Mouse (Mus musculus): ENCODE measurements around the gene Hist1h2ab. TPM values are rescaled to one million over a fixed set of nuclear protein-coding genes. Genes with fewer than 3 reads are reported as not detected.
A peak's percentile ranks its signal among the peaks of the same experiment; 100 is the strongest.
"Not testable (repeated sequence)": the region's sequence is repeated elsewhere in the genome, so short reads cannot be mapped to it uniquely, and the experiment has no call there.

Gene Hist1h2ab
- polyA plus RNA-seq, 1 experiment from 2014 or later = 18.1 TPM

DNA sequence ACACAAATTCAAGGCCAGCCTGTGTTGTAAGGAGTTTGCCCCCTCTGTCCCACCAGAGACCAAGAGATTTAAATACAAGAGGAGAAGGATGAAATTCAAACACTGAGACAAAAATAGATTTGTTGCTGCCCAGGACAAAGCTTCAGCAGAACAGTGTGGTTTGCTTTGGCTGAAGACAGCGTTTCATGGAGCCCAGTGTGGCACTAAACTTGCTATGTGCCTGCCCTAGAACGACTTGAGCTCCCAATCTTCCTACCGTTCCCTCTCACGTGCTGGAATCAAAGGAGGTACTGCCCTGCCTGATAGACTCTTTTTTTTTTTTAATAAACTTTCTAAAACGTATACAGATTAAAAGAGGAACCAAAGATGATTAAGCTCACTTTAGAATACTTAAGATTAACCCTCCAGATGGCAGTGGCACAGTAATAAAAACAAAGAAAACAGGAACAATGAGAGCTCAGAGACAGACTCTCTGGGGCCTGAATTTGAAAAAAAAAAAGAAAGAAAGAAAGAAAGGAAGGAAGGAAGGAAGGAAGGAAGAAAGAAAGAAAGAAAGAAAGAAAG lies 18.0 kb downstream of the Hist1h2ab start:
- Histone ChIP-seq H3K36me3 (ENCODE audit: control insufficient read depth, insufficient read depth, low read length) (no peaks in the 10 kb centered on the region), H3K27ac (ENCODE audit: low read depth, low read length) (no peak overlapping the region), H3K27me3 (ENCODE audit: control insufficient read depth, insufficient read depth, low read length) (no peaks in the 10 kb centered on the region), H3K9me3 (replicated peaks; ENCODE audit: control insufficient read depth, low read length) (no peaks in the 10 kb centered on the region), H3K4me1 (ENCODE audit: control insufficient read depth, insufficient read depth, low read length) (peaks cover 5% of the 10 kb centered on the region), H3K9ac (ENCODE audit: low read depth, low read length) (no peak overlapping the region), H3K4me3 (ENCODE audit: low read depth, low read length) (no peak overlapping the region), H3K4me2 (no peak overlapping the region)
- WGBS (ENCODE audit: insufficient replicate concordance) = 53% methylated on average over 5 of the region's 5 CpGs
- no peak for ATAC-seq (replicated peaks; ENCODE audit: insufficient number of reproducible peaks, low FRiP score, low TSS enrichment)

DNA sequence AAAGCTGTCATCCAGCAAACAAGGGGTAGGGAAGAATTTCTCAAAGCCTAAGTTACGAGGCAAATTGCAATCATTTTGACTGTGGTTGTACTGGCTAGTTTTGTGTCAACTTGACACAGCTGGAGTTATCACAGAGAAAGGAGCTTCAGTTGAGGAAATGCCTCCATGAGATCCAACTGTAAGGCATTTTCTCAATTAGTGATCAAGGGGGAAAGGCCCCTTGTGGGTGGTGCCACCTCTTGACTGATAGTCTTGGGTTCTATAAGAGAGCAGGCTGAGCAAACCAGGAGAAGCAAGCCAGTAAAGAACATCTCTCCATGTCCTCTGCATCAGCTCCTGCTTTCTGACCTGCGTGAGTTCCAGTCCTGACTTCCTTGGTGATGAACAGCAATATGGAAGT lies 18.7 kb downstream of the Hist1h2ab start, which contains the start of gene Trim38:
TSS of gene Trim38 (plus strand) at position 301 of the 400 bp plus-strand sequence.
- not testable (repeated sequence) for H3K4me1 ChIP-seq (ENCODE audit: control insufficient read depth, insufficient read depth, low read length); H3K9ac ChIP-seq (ENCODE audit: low read depth, low read length); H3K27ac ChIP-seq (ENCODE audit: low read depth, low read length); H3K4me3 ChIP-seq (ENCODE audit: low read depth, low read length); H3K27me3 ChIP-seq (ENCODE audit: control insufficient read depth, insufficient read depth, low read length); H3K9me3 ChIP-seq (replicated peaks; ENCODE audit: control insufficient read depth, low read length); ATAC-seq (replicated peaks; ENCODE audit: insufficient number of reproducible peaks, low FRiP score, low TSS enrichment); H3K4me2 ChIP-seq; H3K36me3 ChIP-seq (ENCODE audit: control insufficient read depth, insufficient read depth, low read length)
- WGBS (ENCODE audit: insufficient replicate concordance) = 88% methylated on average over 2 of the region's 2 CpGs

DNA sequence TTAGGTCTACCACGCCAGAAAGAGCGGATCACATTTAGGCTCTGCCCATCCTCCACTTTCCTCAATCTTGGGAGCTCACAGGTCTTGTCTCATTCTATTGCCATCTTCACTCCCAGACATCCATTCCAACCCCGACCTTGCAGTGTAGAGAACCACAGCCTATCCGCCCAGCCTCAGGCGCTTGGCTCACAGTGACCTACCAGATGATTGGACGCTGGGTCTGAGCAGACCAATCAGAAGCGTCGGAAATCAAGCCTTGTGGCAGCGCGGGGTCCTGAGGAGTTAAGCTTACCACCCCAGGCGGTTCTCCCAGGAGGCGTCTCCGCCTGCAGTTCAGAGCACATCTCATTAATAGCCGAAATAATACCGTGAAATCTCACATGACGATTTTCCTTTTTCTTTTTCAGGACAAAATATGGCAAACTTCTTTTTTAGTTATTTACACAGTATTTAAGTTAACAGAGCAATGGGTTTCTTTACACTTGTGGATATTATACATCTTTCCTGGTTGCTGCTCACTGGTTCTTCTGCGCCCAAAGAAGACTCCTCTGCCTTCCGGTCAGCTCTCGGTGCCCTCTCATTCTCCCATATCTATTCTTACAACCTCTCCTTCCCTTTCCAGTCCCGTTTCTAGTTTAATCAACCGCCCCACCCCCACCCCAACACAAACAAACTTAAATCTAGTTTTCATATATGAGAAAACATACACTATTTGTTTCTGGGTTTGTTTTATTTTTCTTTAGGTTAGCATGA lies 21.8 kb downstream of the Hist1h2ab start:
- H3K27me3 ChIP-seq (ENCODE audit: control insufficient read depth, insufficient read depth, low read length) = no peaks in the 10 kb centered on the region

DNA sequence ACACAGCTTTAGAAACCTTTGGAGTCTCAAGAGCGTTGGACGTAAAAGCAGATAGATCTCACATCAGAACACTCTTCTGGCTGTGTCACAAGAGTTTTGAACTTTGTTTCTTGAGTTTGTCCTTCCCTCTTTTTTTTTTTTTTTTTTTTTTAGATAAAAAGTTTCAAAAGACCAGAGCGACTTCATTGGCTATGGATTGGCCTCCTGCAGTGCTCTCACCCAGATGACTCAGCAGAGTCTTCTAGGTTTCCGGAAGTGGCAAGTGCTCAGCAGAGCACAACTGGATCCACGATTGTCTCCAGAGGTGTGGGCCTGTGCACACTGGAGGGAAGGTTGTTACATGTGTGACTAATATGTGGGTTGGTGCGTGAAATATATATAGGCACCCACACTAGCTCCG lies 27.4 kb downstream of the Hist1h2ab start:
- H3K36me3 ChIP-seq (ENCODE audit: control insufficient read depth, insufficient read depth, low read length) = no peaks in the 10 kb centered on the region
- H3K4me3 ChIP-seq (ENCODE audit: low read depth, low read length) = no peak overlapping the region
- H3K27me3 ChIP-seq (ENCODE audit: control insufficient read depth, insufficient read depth, low read length) = no peaks in the 10 kb centered on the region
- H3K9ac ChIP-seq (ENCODE audit: low read depth, low read length) = no peak overlapping the region
- H3K4me1 ChIP-seq (ENCODE audit: control insufficient read depth, insufficient read depth, low read length) = no peaks in the 10 kb centered on the region
- no peak for ATAC-seq (replicated peaks; ENCODE audit: insufficient number of reproducible peaks, low FRiP score, low TSS enrichment)
- 89% methylated on average over 7 of the region's 7 CpGs for WGBS (ENCODE audit: insufficient replicate concordance)
- no peak overlapping the region for H3K4me2 ChIP-seq
- H3K27ac ChIP-seq (ENCODE audit: low read depth, low read length) = no peak overlapping the region
- H3K9me3 ChIP-seq (replicated peaks; ENCODE audit: control insufficient read depth, low read length) = no peaks in the 10 kb centered on the region

More for the DNA sequence above, 21.8 kb downstream of the Hist1h2ab start:
- Histone ChIP-seq H3K36me3 (ENCODE audit: control insufficient read depth, insufficient read depth, low read length) (no peaks in the 10 kb centered on the region), H3K9ac (ENCODE audit: low read depth, low read length) (no peak overlapping the region), H3K4me2 (peak overlapping the region; percentile 56), H3K9me3 (replicated peaks; ENCODE audit: control insufficient read depth, low read length) (no peaks in the 10 kb centered on the region), H3K4me3 (ENCODE audit: low read depth, low read length) (peak overlapping the region; percentile 16; the same call in 1 of the 2 replicates), H3K27ac (ENCODE audit: low read depth, low read length) (no peak overlapping the region), H3K4me1 (ENCODE audit: control insufficient read depth, insufficient read depth, low read length) (no peaks in the 10 kb centered on the region)
- WGBS (ENCODE audit: insufficient replicate concordance) = 15% methylated on average over 21 of the region's 21 CpGs
- peak; percentile 87 for ATAC-seq (replicated peaks; ENCODE audit: insufficient number of reproducible peaks, low FRiP score, low TSS enrichment)

DNA sequence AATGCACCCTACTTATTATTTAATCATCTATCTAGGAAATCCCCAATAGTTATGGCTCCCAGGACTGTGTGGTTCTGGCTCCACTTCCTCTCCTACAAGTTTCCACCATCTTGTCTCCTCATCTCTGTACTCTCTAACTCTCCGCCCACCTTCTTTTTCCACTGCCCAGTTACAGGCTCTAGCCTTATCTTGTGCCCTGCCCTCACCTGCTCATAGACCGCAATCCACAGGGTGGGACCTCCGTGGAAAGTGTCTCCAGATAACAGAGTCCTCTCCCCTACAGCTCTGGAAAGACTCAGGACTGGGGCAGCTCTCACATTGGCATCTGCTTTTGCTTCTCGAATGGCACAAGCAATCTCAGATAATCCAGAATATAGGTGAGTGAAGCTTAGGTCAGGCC lies 28.1 kb downstream of the Hist1h2ab start:
- no peak overlapping the region for H3K9ac ChIP-seq (ENCODE audit: low read depth, low read length)
- H3K27ac ChIP-seq (ENCODE audit: low read depth, low read length) = no peak overlapping the region
- ATAC-seq (replicated peaks; ENCODE audit: insufficient number of reproducible peaks, low FRiP score, low TSS enrichment) = no peak
- 49% methylated on average over 4 of the region's 4 CpGs for WGBS (ENCODE audit: insufficient replicate concordance)
- H3K27me3 ChIP-seq (ENCODE audit: control insufficient read depth, insufficient read depth, low read length) = no peaks in the 10 kb centered on the region
- no peak overlapping the region for H3K4me3 ChIP-seq (ENCODE audit: low read depth, low read length)
- H3K4me2 ChIP-seq = no peak overlapping the region
- no peaks in the 10 kb centered on the region for H3K4me1 ChIP-seq (ENCODE audit: control insufficient read depth, insufficient read depth, low read length)
- no peaks in the 10 kb centered on the region for H3K9me3 ChIP-seq (replicated peaks; ENCODE audit: control insufficient read depth, low read length)
- no peaks in the 10 kb centered on the region for H3K36me3 ChIP-seq (ENCODE audit: control insufficient read depth, insufficient read depth, low read length)

DNA sequence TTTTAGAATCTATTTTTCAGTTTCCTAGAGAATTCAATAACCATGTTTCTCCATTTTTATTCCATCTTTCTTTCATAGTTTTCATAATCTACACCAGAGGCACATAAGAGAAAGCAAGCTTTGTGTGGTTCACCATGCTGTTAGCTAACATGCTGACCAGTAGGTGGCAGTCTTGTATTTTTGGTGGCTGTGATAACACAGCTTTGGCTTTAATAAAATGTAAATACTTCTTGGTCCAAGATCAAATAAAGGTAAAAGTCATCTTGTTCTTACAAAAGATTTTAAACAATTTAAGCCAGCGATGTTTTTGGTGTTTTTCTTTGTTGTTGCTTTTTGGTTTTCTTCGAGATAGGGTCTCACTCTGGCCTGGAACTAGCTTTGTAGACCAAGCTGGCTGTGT lies 41.6 kb downstream of the Hist1h2ab start:
- 48% methylated on average over 2 of the region's 2 CpGs for WGBS (ENCODE audit: insufficient replicate concordance)
- Histone ChIP-seq H3K9ac (ENCODE audit: low read depth, low read length) (no peak overlapping the region), H3K4me1 (ENCODE audit: control insufficient read depth, insufficient read depth, low read length) (no peaks in the 10 kb centered on the region), H3K36me3 (ENCODE audit: control insufficient read depth, insufficient read depth, low read length) (no peaks in the 10 kb centered on the region), H3K4me3 (ENCODE audit: low read depth, low read length) (no peak overlapping the region), H3K27ac (ENCODE audit: low read depth, low read length) (no peak overlapping the region), H3K27me3 (ENCODE audit: control insufficient read depth, insufficient read depth, low read length) (no peaks in the 10 kb centered on the region), H3K9me3 (replicated peaks; ENCODE audit: control insufficient read depth, low read length) (no peaks in the 10 kb centered on the region), H3K4me2 (no peak overlapping the region)
- ATAC-seq (replicated peaks; ENCODE audit: insufficient number of reproducible peaks, low FRiP score, low TSS enrichment) = no peak

DNA sequence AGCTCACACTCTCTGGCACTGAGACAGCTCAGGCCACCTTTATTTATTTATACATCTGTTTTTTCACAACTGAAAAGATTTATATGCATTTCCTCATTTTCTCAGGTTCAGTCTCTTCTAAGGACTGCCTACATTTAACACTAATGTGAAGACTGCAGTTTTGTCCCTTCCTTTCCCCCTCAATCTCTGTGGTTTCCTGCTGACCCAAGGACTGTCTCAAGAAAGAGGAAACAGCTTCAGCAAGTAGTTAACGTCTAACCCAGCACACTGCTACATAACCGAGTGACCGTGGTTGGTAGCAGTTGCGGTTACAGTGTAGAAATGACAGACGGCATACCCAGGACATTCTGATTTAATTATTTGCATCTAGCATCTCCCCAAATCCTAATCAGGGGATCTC lies 48.5 kb downstream of the Hist1h2ab start:
- H3K27me3 ChIP-seq (ENCODE audit: control insufficient read depth, insufficient read depth, low read length) = no peaks in the 10 kb centered on the region
- no peaks in the 10 kb centered on the region for H3K4me1 ChIP-seq (ENCODE audit: control insufficient read depth, insufficient read depth, low read length)
- H3K9ac ChIP-seq (ENCODE audit: low read depth, low read length) = no peak overlapping the region
- H3K4me2 ChIP-seq = no peak overlapping the region
- 72% methylated on average over 5 of the region's 5 CpGs for WGBS (ENCODE audit: insufficient replicate concordance)
- no peak for ATAC-seq (replicated peaks; ENCODE audit: insufficient number of reproducible peaks, low FRiP score, low TSS enrichment)
- H3K9me3 ChIP-seq (replicated peaks; ENCODE audit: control insufficient read depth, low read length) = no peaks in the 10 kb centered on the region
- no peak overlapping the region for H3K4me3 ChIP-seq (ENCODE audit: low read depth, low read length)
- no peaks in the 10 kb centered on the region for H3K36me3 ChIP-seq (ENCODE audit: control insufficient read depth, insufficient read depth, low read length)
- H3K27ac ChIP-seq (ENCODE audit: low read depth, low read length) = no peak overlapping the region
